Mouse (Mus musculus): Measurements from ENCODE around the gene Arhgef1. TPM values are rescaled to one million over a fixed set of nuclear protein-coding genes. Genes with fewer than 3 reads are reported as not detected.

Gene Arhgef1
- polyA plus RNA-seq, 1 experiment from 2014 or later = 54.2 TPM

DNA sequence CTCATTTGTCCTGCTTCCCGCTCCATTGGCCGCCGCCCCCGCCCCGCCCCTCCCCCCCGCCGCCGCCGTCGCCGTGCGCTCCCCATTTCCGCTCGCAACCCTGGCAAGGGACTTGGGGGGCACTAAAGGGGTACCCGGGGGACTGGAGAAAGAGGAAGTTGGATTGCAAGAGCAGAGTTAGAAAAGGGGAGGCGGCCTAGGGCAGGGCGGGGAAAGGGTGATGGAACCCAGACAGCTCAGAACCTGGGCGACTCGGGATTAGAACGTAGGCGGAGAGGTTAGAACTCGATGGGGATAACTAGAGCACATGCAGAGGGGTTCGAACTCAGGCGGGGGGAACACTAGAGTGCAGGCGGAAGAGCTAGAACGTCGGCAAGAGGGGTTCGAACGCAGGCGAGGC, 51.7 kb downstream of the Arhgef1 start:
- ATAC-seq = peak; percentile 37; the same call in 1 of the 2 replicates
- peak overlapping the region; percentile 64 for H3K4me2 ChIP-seq
- WGBS = 2% methylated on average over 25 of the region's 30 CpGs
- H3K4me3 ChIP-seq = peak overlapping the region; percentile 39
- no peaks in the 10 kb centered on the region for H3K36me3 ChIP-seq (ENCODE audit: poor library complexity, severe bottlenecking)
- H3K4me1 ChIP-seq = peaks cover 35% of the 10 kb centered on the region
- H3K9ac ChIP-seq = peak overlapping the region; percentile 51
- H3K9me3 ChIP-seq (replicated peaks) = no peaks in the 10 kb centered on the region
- no peak overlapping the region for H3K27ac ChIP-seq
- H3K27me3 ChIP-seq = peaks cover 81% of the 10 kb centered on the region

GRCm38 (mm10) chr7:24955226-24955625, 52.5 kb downstream of the Arhgef1 start:
- no peak for ATAC-seq
- Histone ChIP-seq H3K36me3 (ENCODE audit: poor library complexity, severe bottlenecking) (no peaks in the 10 kb centered on the region), H3K4me3 (peak overlapping the region; percentile 39), H3K4me2 (peak overlapping the region; percentile 64), H3K9me3 (replicated peaks) (no peaks in the 10 kb centered on the region), H3K27ac (no peak overlapping the region), H3K9ac (peak overlapping the region; percentile 41), H3K4me1 (peaks cover 31% of the 10 kb centered on the region), H3K27me3 (peaks cover 73% of the 10 kb centered on the region)
- WGBS = 4% methylated on average over 29 of the region's 33 CpGs

GRCm38 (mm10) chr7:24964288-24964687, 61.6 kb downstream of the Arhgef1 start:
- whole genome bisulfite sequencing = 83% methylated on average over 2 of the region's 2 CpGs
- no peak for ATAC-seq

GRCm38 (mm10) chr7:24964897-24965535, 62.3 kb downstream of the Arhgef1 start:
- Histone ChIP-seq H3K4me3 (no peak overlapping the region), H3K9me3 (replicated peaks) (no peaks in the 10 kb centered on the region), H3K27me3 (no peaks in the 10 kb centered on the region), H3K9ac (no peak overlapping the region), H3K36me3 (ENCODE audit: poor library complexity, severe bottlenecking) (no peaks in the 10 kb centered on the region), H3K4me2 (no peak overlapping the region), H3K4me1 (no peaks in the 10 kb centered on the region), H3K27ac (no peak overlapping the region)
- ATAC-seq = peak; percentile 61; the same call in 1 of the 2 replicates
- 17% methylated on average over 5 of the region's 5 CpGs for WGBS

More at GRCm38 (mm10) chr7:24964288-24964687, 61.6 kb downstream of the Arhgef1 start:
- Histone ChIP-seq H3K4me1 (no peaks in the 10 kb centered on the region), H3K9ac (no peak overlapping the region), H3K27ac (no peak overlapping the region), H3K4me3 (no peak overlapping the region), H3K9me3 (replicated peaks) (no peaks in the 10 kb centered on the region), H3K27me3 (no peaks in the 10 kb centered on the region), H3K4me2 (no peak overlapping the region), H3K36me3 (ENCODE audit: poor library complexity, severe bottlenecking) (no peaks in the 10 kb centered on the region)

DNA sequence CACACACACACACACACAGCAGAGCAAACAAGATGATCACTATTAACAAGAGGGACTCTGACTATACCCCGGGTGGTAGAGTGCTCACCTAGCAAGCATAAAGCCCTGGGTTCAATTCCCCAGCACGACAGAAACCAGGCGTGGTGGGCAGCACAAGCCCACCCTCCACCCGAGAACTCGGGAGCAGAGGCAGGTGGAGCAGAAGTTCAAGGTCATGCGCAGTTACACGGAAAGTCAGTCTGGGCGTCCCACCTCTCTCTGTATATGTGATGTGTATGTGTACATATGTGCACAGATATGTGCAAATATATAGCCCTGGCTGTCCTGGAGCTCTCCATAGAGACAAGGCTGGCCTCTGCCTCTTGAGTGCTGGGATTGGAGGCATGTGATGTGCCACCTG, 65.3 kb downstream of the Arhgef1 start:
- Histone ChIP-seq H3K9me3 (replicated peaks) (no peaks in the 10 kb centered on the region), H3K4me2 (no peak overlapping the region), H3K4me3 (no peak overlapping the region), H3K27me3 (no peaks in the 10 kb centered on the region), H3K9ac (no peak overlapping the region), H3K27ac (no peak overlapping the region), H3K36me3 (ENCODE audit: poor library complexity, severe bottlenecking) (no peaks in the 10 kb centered on the region), H3K4me1 (peaks cover 10% of the 10 kb centered on the region)
- 89% methylated on average over 8 of the region's 8 CpGs for WGBS
- ATAC-seq = no peak

DNA sequence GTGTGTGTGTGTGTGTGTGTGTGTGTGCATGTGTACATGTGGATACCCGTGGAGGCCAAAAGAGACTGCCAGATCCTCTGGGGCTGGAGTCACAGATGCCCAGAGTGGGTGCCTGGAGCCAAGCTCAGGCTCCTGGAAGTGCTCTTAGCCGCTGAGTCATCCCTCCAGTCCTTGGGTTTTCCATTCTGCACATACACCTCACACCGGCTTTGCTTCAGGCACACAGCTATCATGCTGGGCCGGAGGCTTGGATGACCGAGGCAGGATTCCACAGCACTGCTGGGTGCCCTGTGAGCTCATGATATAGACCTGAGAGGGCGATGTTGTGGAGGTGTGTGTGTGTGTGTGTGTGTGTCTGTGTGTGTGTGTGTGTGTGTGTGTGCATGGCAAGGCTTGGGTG, 65.8 kb downstream of the Arhgef1 start:
- Histone ChIP-seq H3K9ac (no peak overlapping the region), H3K27me3 (no peaks in the 10 kb centered on the region), H3K9me3 (replicated peaks) (no peaks in the 10 kb centered on the region), H3K27ac (no peak overlapping the region), H3K4me1 (peaks cover 10% of the 10 kb centered on the region), H3K4me2 (no peak overlapping the region), H3K36me3 (ENCODE audit: poor library complexity, severe bottlenecking) (no peaks in the 10 kb centered on the region), H3K4me3 (no peak overlapping the region)
- no peak for ATAC-seq
- 78% methylated on average over 6 of the region's 6 CpGs for WGBS

GRCm38 (mm10) chr7:24969805-24970204, 67.1 kb downstream of the Arhgef1 start:
- Histone ChIP-seq H3K4me3 (no peak overlapping the region), H3K9me3 (replicated peaks) (no peaks in the 10 kb centered on the region), H3K27ac (no peak overlapping the region), H3K4me2 (no peak overlapping the region), H3K4me1 (peaks cover 10% of the 10 kb centered on the region), H3K9ac (no peak overlapping the region; the same call in 1 of the 2 replicates), H3K27me3 (no peaks in the 10 kb centered on the region), H3K36me3 (ENCODE audit: poor library complexity, severe bottlenecking) (no peaks in the 10 kb centered on the region)
- WGBS = 63% methylated on average over 12 of the region's 12 CpGs
- ATAC-seq = no peak

DNA sequence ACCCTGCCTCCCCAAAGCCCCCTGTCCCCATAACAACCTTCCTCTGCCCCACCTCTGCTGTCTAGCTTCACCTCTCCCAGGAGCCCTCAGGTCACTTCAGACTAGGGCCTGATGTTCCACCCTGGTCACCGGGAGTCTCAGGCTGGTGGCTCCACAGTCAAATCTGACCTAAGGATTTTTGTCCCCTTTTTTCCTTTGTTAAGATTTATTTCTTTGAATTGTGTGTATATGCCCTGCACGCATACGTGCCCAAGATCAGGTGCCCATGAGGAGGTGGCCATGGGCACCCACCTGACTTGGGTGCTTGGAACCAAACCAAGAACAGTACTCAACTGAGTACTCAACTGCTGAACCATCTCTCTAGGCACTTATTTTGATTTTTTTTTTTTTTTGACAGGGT, 67.6 kb downstream of the Arhgef1 start:
- no peak for ATAC-seq
- Histone ChIP-seq H3K4me1 (peaks cover 10% of the 10 kb centered on the region), H3K27ac (no peak overlapping the region), H3K9me3 (replicated peaks) (no peaks in the 10 kb centered on the region), H3K36me3 (ENCODE audit: poor library complexity, severe bottlenecking) (no peaks in the 10 kb centered on the region), H3K4me2 (no peak overlapping the region), H3K27me3 (no peaks in the 10 kb centered on the region), H3K4me3 (no peak overlapping the region), H3K9ac (no peak overlapping the region)
- 99% methylated on average over 3 of the region's 3 CpGs for WGBS

- Histone ChIP-seq H3K9me3 (replicated peaks) (no peaks in the 10 kb centered on the region), H3K9ac (peak overlapping the region; percentile 81), H3K27me3 (no peaks in the 10 kb centered on the region), H3K4me2 (peak overlapping the region; percentile 78), H3K4me1 (peaks cover 10% of the 10 kb centered on the region), H3K36me3 (ENCODE audit: poor library complexity, severe bottlenecking) (no peaks in the 10 kb centered on the region), H3K4me3 (peak overlapping the region; percentile 66), H3K27ac (peak overlapping the region; percentile 55; the same call in 1 of the 2 replicates)
- ATAC-seq = peak; percentile 39; the same call in 1 of the 2 replicates
- 10% methylated on average over 19 of the region's 19 CpGs for WGBS
These were observed 68.7 kb downstream of the Arhgef1 start for GRCm38 (mm10) chr7:24971261-24971971.

- under 1% methylated on average over 45 of the region's 45 CpGs for WGBS
- no peaks in the 10 kb centered on the region for H3K27me3 ChIP-seq
- peaks cover 10% of the 10 kb centered on the region for H3K4me1 ChIP-seq
- peak within 1 kb of the TSS; percentile 66 for H3K4me3 ChIP-seq
- H3K36me3 ChIP-seq (ENCODE audit: poor library complexity, severe bottlenecking) = peaks cover under 1% of the 10 kb centered on the region; the same call in 1 of the 2 replicates
- peak; percentile 92 for ATAC-seq
- peak within 1 kb of the TSS; percentile 55 for H3K27ac ChIP-seq
- H3K4me2 ChIP-seq = peak within 1 kb of the TSS; percentile 78
- H3K9me3 ChIP-seq (replicated peaks) = no peaks in the 10 kb centered on the region
- H3K9ac ChIP-seq = peak within 1 kb of the TSS; percentile 81
These were observed 69.5 kb downstream of the Arhgef1 start, which contains the start of gene Rabac1 for GRCm38 (mm10) chr7:24971972-24972893. Rabac1 (minus strand) TSS chr7:24972754.

DNA sequence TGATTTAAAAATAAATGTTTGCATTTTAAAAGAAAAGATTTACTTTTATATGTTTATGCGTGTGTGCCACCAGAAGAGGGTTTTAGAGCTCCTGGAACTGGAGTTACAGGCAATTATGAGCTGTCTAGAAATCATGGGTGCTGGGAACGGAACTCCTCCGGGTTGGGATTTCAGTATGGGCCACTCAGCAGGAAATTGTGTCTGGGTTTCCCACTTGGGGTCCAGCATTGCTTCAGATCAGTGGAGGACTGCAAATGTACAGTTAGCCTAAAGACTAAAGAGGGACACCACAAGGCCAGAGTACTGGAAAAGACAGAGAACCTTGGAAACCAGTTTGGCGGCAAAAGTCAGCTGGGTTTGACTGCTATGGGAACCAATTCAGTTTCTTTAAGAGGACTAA, 70.5 kb downstream of the Arhgef1 start:
- H3K4me2 ChIP-seq = no peak overlapping the region
- no peaks in the 10 kb centered on the region for H3K9me3 ChIP-seq (replicated peaks)
- 87% methylated on average over 4 of the region's 4 CpGs for WGBS
- no peak for ATAC-seq
- H3K36me3 ChIP-seq (ENCODE audit: poor library complexity, severe bottlenecking) = peaks cover 10% of the 10 kb centered on the region
- no peak overlapping the region for H3K9ac ChIP-seq
- H3K27me3 ChIP-seq = no peaks in the 10 kb centered on the region
- peaks cover 10% of the 10 kb centered on the region for H3K4me1 ChIP-seq
- no peak overlapping the region for H3K27ac ChIP-seq
- H3K4me3 ChIP-seq = no peak overlapping the region

Data from forebrain, embryonic 13.5 days (tissue).